Mouse (Mus musculus): ENCODE results near the gene Vsig2.

Vsig2 gene

GRCm38 (mm10) chr9:37539170-37540025, at the start of gene Vsig2:
Vsig2 (plus strand) TSS chr9:37539255.
- in situ Hi-C loops (cut with MboI, MseI): no loop called here

GRCm38 (mm10) chr9:37489446-37490120, 49.5 kb upstream of the Vsig2 start:
- in situ Hi-C loops (cut with MboI, MseI): no loop called here

- in situ Hi-C loops (cut with MboI, MseI): no loop called here
These were observed 43.3 kb upstream of the Vsig2 start for GRCm38 (mm10) chr9:37495761-37496160.

GRCm38 (mm10) chr9:37496325-37496724, 42.7 kb upstream of the Vsig2 start:
- in situ Hi-C loops (cut with MboI, MseI): no loop called here

DNA sequence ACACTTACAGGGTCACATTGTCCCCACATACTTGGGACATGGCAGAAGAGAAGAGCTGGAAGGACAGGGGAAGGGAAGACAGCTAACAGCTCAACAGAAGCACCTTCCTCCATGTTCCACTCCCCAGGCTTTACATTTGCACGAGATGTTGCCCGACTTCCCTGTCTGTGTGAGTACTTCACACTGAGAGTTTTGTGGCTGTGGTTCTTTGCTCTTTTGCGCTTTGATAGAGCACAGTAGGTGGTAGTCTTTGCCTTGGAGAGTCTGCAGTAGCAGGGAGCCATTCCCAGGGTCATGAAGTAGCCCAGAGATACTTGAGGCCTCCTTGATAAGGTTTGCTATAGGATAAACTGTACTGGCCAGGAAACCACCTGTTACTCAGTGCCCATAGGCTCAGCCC, 38.9 kb upstream of the Vsig2 start:
- in situ Hi-C loops (cut with MboI, MseI): no loop called here

DNA sequence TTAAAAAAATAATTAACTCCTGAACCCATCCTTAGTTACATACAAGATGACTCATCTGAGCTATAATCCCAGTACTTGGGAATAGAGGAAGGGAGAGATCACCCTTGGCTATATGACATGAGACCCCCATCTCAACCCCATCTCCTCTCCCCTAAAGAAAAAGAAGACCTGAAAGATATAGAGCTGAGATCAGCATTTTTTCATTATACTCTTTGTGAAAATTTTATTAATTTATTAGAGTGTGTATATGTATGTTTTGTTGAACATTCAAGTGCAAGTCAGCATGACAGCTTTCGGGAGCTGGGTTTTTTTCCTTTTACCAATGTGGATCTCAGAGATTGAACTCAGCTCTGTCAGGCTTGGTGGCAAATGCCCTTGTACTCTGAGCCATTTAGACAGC, 37.9 kb upstream of the Vsig2 start:
- in situ Hi-C loops (cut with MboI, MseI): no loop called here

- in situ Hi-C loops (cut with MboI, MseI): no loop called here
These were observed 34.7 kb upstream of the Vsig2 start for GRCm38 (mm10) chr9:37504348-37504747.

DNA sequence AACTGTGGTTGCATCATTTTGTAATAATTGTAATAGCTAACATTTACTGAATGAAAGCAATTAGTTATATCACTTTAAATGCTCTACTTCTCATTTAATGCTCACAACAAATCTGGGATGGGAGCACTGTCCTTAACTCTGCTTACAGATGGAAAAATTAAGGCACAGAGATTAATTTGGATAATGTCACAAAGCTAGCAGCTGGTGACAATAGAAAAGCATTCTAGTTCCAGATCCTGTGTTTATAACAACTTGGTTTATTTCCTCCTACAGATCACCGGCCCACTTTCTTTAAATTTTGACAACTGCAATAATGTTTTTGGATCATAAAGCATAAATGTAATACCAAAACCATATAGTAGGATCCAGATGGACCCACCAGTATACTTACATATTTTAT, 33.0 kb upstream of the Vsig2 start:
- in situ Hi-C loops (cut with MboI, MseI): no loop called here

- in situ Hi-C loops (cut with MboI, MseI): no loop called here
These were observed 27.0 kb upstream of the Vsig2 start for GRCm38 (mm10) chr9:37512097-37512496.

- in situ Hi-C loops (cut with MboI, MseI): no loop called here
These were observed 24.6 kb upstream of the Vsig2 start for GRCm38 (mm10) chr9:37514456-37514855.

DNA sequence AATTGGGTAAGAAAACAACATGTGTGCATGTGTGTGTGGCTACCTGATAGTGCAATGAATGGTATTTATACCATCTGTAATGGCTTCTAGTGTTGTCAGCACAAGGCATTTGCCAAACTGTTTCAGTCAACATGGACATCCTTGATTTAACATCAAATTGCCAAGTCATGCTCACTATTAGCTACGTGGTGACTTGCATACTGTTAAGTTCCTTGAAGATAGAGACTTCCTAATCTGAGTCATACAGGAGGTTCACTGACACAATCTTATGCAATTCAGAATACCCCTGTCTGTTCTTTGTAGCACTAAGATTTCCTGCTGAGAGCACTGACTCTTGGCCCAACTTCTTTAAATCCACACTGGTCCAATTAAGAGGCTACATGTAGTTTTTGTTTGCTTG, 21.6 kb upstream of the Vsig2 start:
- in situ Hi-C loops (cut with MboI, MseI): no loop called here

DNA sequence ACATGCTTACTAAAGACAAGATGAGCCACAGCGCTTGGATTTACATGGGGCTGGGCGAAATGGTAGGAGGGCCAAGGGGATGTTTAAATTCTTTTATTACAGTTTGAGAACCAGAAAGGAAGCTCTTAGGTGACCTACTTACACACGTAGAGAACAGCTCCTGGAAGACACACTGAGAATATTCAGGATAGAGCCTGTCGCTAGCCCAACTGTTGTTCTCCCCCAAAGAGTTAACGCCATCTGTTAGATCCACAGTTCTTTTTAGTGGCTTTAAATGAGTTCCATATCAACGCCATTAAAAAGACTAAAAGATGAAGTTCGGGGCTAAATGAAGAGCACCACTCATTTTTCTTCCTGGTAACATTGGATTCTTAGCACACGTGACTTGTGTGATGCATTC, 20.1 kb upstream of the Vsig2 start:
- in situ Hi-C loops (cut with MboI, MseI): no loop called here

DNA sequence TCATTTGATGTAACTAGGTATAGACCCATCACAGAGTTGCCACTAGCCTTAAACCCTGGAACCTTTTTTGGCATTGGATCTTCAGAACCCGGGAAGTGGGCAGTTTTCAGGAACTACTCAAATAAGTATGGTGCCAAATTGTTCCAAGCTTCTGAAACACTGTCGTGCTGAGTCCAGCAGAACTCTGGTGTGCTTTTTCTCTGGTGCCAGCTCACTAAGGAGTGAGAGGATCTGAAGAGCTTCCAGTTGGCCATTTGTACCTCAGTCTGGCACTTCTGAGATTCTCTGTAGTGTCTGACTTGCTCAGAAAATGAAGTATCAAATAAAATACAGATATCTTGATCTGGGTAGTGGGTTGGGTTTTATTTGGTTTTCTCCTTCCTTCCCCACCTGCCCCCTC, 19.1 kb upstream of the Vsig2 start:
- in situ Hi-C loops (cut with MboI, MseI): no loop called here

- in situ Hi-C loops (cut with MboI, MseI): loop anchor here (5.0 kb wide), 1 partner anchor 58 kb away; no protein-coding TSS in a partner anchor
These were observed 13.6 kb upstream of the Vsig2 start for GRCm38 (mm10) chr9:37525461-37525860.

- in situ Hi-C loops (cut with MboI, MseI): loop anchor here (5.0 kb wide), 1 partner anchor 59 kb away; no protein-coding TSS in a partner anchor
These were observed 12.3 kb upstream of the Vsig2 start for GRCm38 (mm10) chr9:37526443-37527395.

DNA sequence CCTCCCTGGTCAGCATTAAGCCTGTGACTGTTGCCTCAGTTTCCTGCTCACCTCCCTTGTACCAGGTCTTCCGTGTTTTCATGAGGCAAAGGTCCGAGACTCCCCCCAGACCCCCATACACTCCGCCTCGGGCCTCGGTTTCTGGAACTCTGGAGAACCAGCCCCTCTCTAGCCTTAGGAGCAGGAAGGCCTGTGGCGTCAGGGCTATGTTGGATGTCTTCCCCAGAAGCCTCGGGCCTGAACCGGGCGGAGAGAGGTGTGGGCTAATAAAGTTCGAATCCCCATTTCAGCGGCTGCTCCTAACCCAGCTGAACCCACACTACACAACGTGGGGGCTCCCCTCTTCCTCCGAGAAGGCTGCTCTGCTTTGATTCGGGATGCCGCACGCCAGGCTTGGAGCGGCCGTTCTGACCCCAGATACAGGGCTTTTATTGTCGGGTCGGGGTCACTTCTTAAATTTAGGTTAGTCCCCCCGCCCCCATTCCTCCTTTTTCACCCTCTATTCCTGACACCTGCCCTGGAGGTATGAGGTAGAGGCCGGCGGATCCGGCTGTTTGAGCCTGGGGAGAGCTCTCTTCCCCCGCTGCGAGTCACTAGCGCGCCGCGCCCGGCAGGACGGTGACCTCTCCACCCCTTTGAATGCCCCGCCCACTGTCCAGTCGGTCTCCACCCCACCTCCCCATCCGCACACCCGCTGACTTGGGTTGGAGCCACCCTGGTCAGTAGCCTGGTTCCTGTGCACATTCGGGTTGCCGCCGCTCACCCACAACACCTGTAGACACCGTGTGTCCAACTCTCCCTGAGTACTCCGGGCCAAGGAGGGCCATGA, 11.4 kb upstream of the Vsig2 start, which contains the start of gene Esam:
Gene Esam (plus strand): TSS at position 683 of the 829 bp plus-strand sequence.
- in situ Hi-C loops (cut with MboI, MseI): loop anchor here (5.0 kb wide), 1 partner anchor 60 kb away; no protein-coding TSS in a partner anchor

DNA sequence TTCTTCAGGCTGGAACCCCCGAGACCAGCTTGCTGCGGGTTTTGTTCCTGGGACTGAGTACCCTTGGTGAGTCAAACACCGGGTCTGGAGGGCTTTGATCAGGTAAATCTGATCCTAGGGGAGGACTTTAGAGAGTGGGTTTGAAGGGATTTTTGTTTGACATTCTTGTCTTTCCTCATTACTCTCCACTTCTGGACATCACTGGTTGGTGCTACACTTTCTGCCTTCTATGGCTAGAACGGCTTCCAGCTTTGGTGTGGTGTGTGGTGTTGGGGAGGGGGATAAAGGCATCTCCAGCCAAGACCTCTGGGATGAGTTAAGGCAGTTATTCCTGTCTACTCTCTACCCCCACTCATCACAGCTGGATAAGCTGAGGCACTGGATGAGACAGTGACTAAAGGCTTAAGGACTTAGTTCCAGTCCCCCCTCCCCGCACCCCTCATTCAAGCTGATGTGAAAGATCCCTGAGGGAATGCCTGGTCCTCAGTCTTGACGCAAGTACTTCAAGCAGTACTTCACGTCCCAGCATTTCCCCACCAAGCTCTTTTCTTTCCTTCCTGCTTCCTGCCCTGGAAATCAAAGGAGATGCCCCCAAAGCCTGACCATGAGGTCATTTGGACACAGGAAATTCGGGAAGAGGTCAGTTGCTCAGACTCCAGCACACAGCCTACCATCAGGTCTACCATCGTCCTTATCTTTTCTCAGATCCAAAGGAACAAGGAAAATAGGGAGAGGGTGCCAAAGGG, 10.7 kb upstream of the Vsig2 start:
- in situ Hi-C loops (cut with MboI, MseI): loop anchor here (5.0 kb wide), 1 partner anchor 61 kb away; no protein-coding TSS in a partner anchor

GRCm38 (mm10) chr9:37530031-37530887, 8.8 kb upstream of the Vsig2 start:
- in situ Hi-C loops (cut with MboI, MseI): no loop called here
